Mouse (Mus musculus) right cerebral cortex, postnatal 14 days (tissue): ENCODE data around the gene Nprl3.

Experiments used
- DNase-seq: peaks from one replicate; pipeline ENCODE4 v3.0.0; 2022

Nprl3 gene

DNA sequence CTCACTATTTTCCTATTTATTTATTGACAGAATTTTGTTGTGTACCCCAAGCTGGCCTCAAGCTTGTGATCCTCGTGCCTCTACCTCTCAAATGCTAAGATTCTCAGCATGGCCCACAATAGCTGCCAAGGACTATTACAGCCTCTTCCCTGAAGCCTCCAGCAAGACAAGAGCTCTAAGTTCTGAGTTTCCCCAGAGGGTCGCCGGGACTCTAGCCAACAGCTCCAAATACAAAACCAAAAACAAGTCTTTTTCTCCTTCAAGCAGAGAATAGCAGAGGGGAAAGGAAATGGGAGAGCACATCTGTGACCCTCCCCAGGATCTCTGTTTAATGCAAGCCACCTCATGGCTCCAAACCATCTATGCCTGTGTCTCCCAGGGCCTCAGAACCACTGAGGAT is 23.4 kb downstream of the Nprl3 start:
- DNase-seq: no peak

DNA sequence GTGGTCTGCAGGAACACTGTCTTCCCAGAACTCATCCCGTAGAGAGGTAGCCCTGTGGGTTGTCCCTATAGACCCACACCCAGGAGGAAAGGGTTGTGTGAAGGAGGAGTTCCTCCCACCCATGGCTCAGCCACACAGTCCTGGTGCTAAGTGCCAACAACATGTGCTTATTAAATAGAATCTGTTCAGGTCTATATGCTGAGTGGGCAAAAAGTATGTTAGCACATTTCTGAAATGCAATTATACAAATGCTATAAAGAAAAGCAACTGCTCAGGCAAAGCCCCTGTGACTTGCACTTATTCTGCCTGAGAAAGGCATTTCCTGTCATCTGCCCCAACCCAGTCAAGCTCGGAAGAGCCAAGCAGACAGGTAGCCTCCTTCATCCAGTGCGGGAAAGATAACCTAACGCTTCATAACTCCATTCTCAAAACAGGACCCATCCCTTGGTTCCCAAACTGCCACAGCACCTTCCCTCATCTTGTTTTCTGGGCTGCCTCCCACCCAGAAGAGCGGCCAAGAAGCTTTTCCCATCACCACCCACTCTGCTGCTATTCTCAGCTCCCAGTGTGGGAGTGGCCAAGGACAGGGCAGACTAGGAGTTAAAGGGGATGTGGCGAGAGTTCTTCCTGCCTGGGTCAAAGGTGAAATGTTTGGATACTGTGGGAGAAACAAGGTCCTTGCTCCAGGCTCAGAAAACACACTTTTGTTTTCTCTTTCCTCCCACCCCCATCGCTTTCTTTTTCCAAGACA is 24.1 kb downstream of the Nprl3 start:
- no peak for DNase-seq

DNA sequence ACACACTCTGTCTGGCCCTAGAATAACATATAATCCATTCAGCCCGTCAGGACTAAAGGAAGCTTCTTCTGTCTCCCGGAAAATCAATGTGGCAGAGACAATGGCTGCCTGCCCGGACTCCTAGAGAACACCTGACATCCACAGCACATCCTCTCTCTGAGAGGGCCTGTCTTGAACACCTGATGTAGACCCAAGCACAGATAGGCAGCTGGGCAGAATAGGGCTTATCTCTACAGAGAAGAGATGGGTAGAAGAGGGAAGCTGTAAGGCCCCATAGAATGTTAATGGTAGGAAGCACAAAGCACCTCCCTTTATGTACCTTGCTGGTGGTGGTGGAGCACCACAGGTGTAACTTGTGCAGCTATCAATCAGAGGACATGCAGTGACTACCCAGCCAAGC is 25.3 kb downstream of the Nprl3 start:
- DNase-seq: no peak

DNA sequence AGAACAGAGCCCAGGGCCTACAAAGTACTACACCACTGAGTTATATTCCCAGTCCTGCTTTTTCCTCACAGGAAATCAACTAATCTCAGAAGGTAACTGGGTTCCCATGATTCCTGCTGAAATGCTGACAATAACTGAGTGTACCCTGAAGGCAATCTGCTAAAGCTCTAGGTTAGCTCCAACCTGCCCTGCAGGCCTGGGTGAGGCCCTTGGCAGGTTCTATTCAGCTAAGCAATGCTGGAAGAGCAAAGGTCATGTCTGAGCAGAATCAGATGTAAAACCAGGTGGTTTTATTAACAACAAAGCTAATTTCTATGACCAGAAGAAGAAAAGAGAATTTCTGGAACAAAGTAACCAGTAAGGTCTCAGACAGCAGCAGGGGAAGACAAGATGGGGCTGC is 26.1 kb downstream of the Nprl3 start:
- no peak for DNase-seq

DNA sequence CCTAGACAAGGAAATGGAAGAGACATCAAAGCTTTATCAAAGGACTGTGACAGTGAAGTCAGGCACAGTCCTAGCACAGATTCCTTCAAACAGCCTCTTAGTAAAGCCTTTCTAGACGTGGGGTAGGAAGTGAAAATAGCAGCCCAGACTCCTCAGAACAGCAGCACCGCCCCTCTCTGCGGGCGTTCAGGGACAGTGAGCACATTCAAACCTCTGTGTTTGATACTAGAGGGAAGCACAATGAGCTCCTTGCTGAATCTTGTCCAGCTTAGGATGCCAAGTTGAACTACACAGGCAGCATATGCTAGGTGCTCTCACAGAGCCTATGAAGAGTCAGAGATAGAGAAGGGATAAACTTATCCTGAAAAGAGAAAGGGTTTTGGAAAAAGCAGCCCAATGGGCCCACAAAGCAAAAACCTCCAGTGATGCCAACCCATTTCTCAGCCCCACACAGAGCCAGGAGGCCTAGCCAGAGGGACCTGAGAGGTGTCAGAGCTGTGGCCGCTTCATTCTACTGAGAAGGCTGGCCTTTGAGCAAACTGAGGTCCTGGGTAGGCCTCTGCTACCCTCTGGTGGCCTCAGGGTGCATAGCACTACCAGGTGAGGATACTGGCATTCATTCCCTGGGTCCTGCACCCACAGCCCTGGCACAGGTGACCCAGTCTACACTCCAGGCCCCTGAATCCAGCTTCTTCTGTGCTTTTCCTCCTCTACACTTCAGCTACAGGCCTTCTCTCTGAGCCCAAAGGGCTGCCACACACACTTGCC is 29.2 kb downstream of the Nprl3 start:
- peak; percentile 52 for DNase-seq

DNA sequence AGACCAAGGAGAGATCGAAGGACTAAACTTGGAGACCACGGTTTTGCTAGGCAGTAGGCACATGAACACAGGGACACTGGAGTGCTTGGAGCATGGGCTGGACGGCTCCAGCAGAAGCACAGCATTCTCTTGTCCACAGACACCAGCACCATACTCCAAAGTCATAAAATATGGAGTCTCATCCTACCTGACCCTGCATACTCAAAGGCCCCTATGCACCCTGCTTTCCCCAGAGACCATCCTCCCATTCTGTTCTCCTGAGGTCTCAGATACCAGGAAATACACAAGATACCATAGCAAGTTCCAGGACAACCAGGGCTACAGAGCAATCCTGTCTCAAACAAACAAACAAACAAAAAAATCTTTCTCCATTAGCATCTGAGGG is 30.1 kb downstream of the Nprl3 start:
- DNase-seq: no peak

DNA sequence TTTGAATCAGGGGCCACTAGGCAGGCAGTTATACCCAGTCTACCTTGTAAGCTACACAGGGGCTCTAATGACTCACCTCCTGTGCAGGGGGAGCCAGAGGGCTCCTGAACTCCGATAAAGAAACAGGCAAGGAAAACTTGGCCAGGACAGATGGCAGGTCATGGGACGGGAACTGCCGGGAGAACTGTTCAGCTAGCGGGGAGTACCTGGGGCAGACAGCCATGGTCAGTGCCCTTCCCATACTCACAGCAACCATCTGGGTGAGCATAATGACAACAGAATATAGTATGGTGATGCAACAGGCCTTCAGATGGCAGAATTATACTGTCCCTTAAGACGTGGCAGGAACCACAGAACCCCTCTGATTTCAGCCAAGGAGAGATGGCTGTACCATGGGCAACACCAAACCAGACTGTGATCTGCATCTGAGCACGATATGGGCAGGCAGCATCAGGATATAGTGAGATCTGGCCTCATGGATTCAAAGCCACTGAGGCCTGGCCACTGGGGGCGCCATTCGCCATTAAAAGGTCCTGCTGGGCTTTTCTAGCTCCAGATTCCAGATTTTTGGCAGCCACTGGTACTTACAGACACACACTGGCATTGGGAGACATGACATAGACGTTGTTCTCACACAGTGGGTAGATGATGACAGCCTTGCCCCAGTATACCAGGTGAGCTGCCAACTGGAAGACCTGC is 30.6 kb downstream of the Nprl3 start:
- DNase-seq: peak; percentile 81

DNA sequence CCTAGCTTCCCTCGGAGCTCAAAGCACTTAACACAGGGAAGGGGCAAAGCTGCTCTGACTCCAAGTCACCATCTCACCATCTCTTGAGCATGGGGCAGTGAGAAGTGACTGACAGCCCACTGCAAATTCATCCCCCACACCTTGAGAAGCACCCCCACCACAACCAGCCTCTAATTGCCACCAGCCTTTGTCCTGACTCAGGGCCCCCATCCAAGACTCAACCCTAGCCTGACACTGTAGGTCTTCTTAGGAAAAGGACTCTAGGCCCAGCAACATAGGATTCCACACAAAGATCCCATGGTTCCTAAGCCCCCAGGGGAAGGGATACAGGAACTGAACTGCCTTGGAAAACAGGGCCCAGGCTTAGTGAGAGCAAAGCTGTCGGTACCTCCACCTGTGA is 31.4 kb downstream of the Nprl3 start:
- DNase-seq: no peak

DNA sequence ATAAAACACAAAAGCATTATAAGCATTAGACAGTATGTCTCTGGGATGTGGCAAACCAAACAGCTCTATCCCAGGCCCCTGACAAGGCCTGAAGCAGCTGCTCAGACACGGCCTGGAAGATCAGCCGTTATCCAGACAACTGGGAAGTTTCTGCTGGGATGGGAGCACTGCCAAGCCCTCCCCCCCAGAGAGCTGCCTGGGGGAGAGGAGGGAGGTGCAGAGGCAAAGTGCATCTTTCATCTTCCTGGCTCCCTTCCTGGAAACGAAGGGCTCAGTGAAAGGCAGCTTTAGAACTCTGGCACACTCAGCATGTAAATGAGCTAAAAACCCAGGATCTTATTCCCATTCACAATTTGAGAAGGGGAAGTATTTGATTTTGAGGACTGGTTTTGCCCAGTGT is 31.9 kb downstream of the Nprl3 start:
- DNase-seq: peak; percentile 64

DNA sequence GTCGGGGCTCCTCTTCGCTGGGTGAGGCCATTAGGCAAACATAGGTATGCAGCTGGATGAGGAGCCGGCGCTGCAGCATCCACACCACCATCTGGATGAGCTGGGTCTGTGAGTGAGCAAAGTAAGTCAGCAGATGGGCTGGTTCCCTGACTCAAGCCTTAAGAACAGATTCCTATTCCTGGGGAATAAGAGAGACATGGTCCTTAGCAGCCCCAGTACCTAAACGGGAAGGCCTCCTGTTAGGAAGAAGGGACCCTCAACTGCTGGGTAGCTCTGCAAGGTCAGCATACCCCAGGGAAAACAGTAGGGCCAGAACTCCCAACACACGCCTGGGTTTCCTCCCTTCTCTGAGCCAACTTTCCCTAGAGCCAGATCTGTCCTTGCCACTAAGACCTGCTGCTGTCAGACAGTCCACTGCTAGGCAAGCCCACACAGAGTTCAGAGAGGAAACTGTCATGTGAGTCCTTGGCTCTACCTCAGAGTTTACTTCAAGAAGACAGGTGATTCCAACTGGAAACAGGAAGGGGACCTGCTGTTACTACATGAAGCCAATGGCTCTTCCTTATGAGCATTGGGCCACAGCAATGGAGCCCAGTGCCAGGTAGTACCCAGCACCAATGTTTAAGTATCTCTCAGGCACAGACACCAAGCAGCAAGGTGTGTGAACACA is 32.6 kb downstream of the Nprl3 start:
- no peak for DNase-seq

DNA sequence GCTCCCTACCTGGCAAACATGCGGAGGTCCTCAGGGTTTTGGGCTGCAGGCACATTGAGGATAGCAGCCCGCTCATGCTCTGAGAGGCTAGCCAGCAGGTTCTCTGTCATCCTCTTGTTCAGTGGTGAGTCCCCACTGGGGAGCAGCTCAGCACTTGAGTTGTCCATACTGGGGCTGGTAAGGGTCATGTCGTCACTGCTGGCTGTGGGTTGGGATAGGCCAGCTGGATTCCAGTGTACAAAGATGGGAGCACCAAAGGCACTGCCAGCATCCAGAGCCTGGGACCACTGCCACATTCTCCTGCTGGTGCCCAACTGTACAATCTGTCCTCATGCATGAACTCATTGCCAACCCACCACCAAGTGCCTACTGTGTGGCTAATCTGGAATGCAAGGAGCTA is 33.6 kb downstream of the Nprl3 start:
- DNase-seq: peak; percentile 31

DNA sequence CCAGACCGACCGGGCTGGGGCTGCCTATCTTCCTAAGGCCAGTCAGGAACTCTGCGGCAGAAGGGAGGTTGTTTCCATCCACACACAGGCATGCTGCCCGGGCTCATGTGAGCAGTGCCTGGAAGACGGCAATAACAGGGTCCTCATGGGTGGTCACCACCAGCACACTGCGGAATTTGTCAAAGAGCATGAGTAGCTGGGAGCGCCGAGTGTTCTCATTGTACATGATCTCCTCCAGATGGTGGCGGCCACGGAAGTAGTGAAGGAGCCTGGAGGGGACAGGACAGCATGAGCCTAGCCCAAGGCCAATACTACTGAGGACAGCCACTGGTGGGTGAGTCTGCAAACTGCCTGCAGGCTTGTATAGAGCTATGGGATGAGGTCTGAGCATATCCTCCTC is 34.7 kb downstream of the Nprl3 start:
- peak; percentile 8 for DNase-seq

DNA sequence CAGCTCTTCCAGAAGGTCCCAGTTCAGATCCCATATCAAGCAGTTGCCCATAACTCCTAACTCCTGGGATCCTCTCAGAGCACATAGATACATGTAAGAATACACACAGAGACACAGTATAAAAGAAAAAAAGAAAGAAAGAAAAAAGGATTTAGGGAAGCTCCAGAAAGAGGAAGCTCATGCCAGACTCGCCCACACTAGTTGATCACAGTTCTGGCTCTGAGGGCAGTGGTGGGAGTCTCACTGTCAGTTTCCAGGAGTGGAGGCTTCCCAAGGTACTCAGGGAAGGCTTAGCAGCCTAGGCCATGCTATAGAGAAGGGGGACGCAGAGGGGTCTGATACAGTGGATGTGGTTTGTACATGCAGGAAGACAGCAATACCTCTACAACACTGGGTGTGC is 36.4 kb downstream of the Nprl3 start:
- DNase-seq: no peak

DNA sequence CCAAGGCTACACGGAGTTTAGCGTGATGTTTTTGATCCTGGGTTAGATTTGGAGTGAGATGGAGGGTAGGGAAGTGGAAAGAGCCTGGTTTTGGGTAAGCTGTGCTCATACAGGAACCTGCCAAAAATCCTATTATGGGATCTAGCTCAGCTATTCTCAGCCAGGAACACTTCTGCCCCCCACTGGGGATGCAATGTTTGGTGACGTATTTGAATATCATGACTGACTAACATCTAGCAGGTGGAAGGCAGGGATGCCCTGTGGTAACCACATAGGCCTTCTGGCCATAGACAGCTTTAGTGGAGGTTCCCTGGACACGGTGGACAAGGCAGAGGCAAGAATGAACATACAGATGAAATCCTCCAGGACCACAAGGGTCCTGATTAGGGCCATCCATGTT is 37.3 kb downstream of the Nprl3 start:
- peak; percentile 50 for DNase-seq

DNA sequence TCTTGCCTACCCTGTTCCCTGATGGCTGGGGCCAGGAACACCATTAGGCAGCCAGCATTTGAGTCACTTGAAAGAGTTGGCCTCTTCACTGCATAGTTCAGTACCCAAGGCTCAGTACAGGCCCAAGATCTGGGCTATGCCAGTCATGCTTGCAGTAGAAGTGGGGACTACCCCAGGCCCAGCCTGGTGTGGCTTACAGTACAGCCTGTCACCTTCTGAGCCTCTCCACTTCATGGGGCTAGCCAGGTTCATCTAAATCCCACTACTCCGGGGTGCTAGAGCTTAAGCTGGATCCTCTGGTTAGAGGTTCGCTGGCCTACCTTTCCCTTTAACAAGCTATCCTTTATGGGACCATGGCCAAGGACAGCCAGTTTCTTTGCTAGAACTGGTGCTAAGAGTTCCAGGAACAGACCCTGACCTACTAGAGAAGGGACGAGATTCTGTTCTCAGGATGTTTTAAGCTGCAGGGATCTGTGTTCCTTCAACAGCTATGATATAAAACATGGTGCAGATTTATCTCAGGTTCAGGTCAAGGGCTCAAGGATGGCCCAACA is 39.1 kb downstream of the Nprl3 start:
- DNase-seq: no peak

DNA sequence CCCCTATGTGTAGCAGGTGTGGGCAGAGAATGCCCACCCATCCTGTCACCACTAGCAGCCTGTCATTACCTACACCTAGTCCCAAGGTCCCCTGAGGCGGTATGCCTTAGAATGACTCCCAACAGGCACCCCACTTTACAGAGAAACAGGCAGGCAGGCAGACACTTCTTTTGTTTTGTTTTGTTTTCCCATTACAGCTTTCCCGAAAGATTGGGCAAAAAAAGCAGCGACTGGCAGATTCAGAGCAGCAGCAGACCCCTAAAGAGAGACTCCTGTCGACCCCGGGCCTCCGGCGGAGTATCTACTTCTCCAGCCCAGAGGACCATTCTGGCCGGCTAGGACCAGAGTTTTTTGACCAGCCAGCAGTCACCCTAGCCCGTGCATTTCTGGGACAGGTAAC is 40.0 kb downstream of the Nprl3 start:
- DNase-seq: no peak

DNA sequence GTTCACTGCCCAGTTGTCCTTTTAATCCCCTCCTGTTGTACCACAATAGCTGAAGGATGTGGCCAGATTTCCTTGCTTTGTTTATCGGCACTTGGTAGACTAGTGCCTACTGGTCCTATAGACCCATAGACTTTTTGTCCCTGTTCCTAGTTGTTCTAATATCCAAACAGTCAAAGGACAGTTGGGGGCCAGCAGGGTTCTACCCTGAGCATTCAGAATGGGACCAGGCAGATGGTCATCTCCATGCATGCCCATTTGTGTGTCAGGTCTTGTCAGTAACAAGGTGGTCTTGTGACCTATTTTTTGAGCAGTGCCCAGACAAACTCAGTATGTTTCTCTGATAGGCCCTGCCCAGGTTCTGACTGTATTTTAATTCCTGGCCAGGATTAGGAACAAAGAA is 40.5 kb downstream of the Nprl3 start:
- DNase-seq: no peak

DNA sequence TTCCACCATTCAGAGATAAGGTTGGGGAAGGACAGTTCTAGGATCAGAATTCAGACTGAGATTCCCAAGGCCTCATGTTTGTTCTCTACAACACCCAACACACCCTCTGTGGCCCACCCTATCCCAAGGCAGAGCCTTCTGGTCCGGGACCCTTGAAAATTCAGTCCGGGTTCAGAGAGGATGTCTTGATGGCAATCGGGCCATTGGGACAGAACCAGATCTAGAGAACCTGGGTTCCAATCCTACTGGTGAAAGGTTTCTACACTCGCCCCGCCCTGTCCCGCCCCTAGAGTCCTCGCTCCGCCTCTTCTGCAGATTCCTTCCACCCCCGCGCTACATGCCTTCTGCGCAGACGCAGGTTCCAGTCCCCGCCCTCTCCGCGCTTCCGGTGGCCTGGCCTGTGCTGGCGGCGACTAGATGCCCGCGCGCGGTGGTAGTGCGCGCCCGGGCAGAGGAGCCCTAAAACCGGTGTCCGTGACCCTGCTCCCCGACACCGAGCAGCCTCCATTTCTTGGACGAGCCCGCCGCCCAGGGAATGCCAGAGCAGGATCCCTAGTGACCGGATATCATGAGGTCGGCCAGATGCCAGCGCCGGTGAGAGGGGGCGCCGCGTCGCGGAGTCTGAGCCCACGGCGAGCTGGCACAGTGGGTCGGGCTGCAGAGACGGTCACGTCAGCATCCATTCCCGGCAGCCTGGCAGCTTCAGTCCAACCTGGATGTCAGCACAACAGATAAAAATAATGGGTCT is 41.2 kb downstream of the Nprl3 start, which contains the start of gene Mpg:
TSS of gene Mpg (plus strand) at position 382 of the 748 bp plus-strand sequence.
- peak; percentile 87 for DNase-seq

DNA sequence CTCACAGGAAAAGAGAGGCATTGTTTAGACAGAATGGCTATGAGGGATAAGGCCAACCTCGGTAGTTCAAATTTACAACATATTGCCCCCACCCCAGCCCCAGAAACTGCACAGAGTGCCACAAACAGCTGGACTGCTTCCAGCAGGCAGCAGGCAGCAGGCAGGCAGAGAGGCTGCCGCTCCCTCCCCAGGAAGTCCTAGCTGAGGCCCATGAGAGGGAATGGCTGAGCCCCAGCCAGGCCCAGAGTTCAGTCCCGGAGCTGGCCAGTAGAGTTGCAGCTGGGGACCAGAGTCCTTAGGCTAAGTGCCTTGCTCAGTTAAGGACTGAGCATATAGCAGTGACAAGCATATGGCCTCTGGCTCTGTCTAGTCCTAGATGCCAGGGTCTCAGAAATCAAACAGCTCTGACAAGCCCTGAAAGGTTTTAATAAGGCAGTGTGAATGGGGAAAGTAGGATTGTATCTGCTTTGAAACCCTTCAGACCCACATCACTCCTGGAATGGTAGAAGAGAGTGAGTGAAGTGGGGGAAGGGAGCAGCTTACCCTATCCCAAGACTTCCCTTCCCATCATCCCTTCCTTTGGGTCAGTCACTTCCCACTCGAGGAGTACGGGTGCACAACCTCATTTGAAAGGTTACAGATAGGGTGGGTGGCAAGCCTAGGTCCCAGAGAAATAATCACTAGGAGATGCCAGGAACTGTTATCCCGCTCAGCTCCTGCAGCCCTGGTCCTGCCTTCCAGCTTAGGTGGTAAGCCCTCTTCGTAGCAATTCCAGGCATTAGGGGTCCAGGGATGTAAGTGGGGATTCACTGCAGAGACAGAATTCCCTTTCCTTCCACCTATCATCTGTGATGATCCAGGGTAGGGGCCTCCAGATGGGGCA is 42.0 kb downstream of the Nprl3 start:
- peak; percentile 3 for DNase-seq

DNA sequence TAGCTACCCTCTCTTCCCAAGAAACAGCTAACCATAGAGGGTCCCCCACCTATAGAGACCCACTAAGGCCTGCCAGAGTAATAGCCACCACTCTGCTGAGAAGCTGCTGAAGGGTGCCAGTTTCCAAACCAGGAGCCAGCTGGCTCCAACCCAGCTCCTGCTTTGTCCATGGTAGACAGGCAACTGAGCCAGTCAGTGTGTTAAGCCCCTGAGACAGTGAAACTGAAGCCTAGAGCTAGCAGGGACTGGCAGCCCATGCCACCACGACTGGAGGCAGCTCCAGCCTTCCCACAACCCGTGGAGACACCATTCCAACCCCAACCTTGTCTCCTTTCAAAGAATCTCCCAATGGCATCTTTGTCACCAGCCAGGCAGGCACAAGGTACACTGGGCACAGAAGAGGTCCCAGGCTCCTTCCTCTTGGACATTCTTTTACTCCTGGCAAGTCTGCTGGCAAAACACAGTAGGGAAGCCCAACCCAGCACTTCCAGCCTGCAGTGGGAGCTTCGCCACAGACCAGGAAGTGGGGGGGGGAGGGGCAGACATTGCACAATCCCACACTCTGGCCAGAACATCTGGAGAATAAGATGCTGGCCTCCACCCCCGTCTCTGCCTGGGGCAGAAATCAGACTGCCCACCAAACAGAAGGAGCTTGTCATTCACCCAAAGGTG is 42.9 kb downstream of the Nprl3 start:
- peak; percentile 48 for DNase-seq
